Mouse (Mus musculus) brown adipose tissue, adult 24 weeks (tissue): Measurements from ENCODE around the gene Polr1b. TPM values are rescaled to one million over a fixed set of nuclear protein-coding genes. Genes with fewer than 3 reads are reported as not detected.

ENCODE experiments used
- H3K27ac ChIP-seq: fragments of 200-500 bp; replicated peaks from 2 replicates; pipeline ENCODE4 v1.5.1; 2012; ENCODE audit warnings: low read depth, mild to moderate bottlenecking, low read length
- H3K4me1 ChIP-seq: fragments of 200-500 bp; 2 replicates; pipeline ENCODE4 v1.6.1; 2012; ENCODE audit warnings: low read length, mixed read lengths; ENCODE audit not compliant: control insufficient read depth, insufficient read depth, insufficient read length
- H3K4me3 ChIP-seq: fragments of 200-500 bp; 2 replicates; pipeline ENCODE4 v1.5.1; 2012; ENCODE audit warnings: low read depth, mild to moderate bottlenecking, low read length, moderate library complexity; ENCODE audit not compliant: insufficient read depth
- polyA plus RNA-seq: library from polyadenylated mRNA; stranded (reverse); fragments of >200 nt; gene quantifications from 2 replicates; pipeline ENCODE4 v1.2.4, GENCODE M21; 2012; ENCODE audit not compliant: missing spikeins, insufficient read depth, insufficient read length

Polr1b gene
- polyA plus RNA-seq, 1 experiment = 3.5 TPM

GRCm38 (mm10) chr2:129087520-129087919 lies 13.3 kb upstream of the Polr1b start:
- Histone ChIP-seq H3K4me1 (no peaks in the 10 kb centered on the region), H3K4me3 (no peak overlapping the region), H3K27ac (no peak overlapping the region)

GRCm38 (mm10) chr2:129090370-129090769 lies 10.4 kb upstream of the Polr1b start:
- H3K4me1 ChIP-seq = no peaks in the 10 kb centered on the region
- H3K4me3 ChIP-seq = no peak overlapping the region
- H3K27ac ChIP-seq = no peak overlapping the region

DNA sequence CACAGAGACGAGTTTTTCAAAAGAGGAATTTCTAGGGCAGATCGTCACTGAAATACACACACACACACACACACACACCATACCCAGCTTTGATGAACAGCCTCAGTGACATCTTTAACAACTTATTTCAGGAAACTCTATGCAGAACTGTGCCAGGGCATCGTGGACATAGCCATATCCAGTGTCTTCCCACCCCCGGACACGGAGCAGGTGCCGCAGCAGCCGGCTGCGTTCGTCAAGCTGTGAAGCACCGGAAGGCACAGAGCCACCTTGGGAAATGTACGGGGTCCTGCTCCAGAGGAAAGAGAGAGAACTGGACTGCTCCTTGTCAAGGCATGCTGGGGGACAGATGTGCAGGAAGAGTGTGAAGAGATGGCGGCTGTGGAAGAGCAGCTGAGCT lies 8.0 kb upstream of the Polr1b start:
- Histone ChIP-seq H3K4me3 (no peak overlapping the region), H3K4me1 (no peaks in the 10 kb centered on the region), H3K27ac (no peak overlapping the region)

DNA sequence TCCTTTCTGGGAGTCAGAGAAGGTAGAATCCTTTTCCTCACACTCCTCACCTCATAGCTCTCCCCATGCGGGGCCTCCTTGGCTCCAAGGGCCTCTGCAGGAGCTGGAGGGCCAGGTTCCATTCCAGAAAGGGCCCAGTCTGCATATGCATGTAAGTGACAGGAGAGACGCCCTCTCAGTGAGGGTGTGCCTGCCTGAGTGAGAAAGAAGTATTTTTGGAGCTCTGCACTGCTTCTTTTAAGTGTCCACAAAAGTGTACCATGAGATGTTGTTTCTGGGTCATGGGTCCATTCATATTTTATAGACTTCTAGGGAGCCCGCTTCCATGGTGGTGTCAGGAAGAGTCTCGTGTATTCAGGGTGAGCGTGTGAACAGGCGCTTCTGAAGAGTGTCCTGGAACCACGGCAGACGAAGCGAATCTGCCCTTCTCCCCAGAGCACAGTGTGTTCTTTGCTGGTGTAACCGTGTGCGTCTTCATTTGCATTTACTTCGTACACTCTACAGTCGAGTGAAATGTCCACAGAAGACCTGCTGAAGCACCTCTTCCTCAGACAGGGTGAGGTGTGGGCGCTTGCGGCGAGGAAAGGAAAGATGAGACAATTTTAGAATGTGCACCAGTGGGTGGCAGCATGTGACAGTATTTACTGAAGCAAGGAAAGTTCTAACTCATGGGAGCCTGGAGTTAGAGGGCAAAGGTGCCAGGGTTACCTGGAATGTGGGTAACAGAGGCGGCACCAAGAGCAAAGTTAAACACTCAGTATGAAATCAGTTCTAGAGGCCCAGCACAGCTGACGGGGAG lies 6.7 kb upstream of the Polr1b start:
- H3K27ac ChIP-seq = no peak overlapping the region
- no peaks in the 10 kb centered on the region for H3K4me1 ChIP-seq
- H3K4me3 ChIP-seq = no peak overlapping the region

DNA sequence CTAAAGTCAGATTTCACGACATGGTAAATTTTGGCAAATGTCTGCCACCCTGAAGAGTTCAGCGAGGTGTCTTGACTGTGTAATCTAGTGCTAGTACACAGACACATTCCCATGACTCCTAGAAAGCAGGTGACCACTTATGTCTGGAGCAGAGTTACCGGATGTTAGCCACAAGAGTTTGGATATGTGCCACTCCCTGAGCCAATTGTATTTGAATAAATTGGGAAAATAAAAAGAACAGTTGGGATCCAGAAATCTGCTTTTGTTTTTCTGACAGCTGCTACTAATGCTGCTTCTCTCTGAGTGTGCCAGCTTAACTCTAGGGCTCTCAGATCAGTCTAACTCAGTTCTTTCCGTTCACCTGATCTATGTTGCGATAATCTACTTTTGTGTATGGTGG lies 12.1 kb downstream of the Polr1b start:
- Histone ChIP-seq H3K4me1 (no peaks in the 10 kb centered on the region), H3K4me3 (no peak overlapping the region), H3K27ac (no peak overlapping the region)

- H3K4me1 ChIP-seq = no peaks in the 10 kb centered on the region
- no peak overlapping the region for H3K27ac ChIP-seq
- no peak overlapping the region for H3K4me3 ChIP-seq
Measured at GRCm38 (mm10) chr2:129115706-129116367, 15.0 kb downstream of the Polr1b start.

DNA sequence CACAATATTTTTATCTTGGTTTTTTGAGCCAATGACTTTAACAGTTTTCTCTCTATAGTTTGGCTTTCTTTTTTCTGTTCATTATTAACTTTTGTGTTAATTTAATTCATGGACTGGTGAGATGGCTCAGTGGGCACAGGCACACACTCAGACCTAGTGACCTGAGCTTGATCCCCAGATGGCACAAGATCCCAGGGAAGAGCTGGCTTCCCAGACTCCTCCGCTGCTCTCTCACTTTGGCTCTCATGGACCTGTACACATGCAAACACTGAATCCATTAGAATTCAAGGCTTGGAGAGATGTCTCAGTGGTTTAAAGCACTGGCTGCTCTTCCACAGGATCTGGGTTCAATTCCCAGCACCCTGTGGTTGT lies 15.6 kb downstream of the Polr1b start:
- Histone ChIP-seq H3K27ac (no peak overlapping the region), H3K4me1 (no peaks in the 10 kb centered on the region), H3K4me3 (no peak overlapping the region)

- no peaks in the 10 kb centered on the region for H3K4me1 ChIP-seq
- H3K27ac ChIP-seq = no peak overlapping the region
- H3K4me3 ChIP-seq = no peak overlapping the region
Measured at GRCm38 (mm10) chr2:129118061-129118460, 17.3 kb downstream of the Polr1b start.

DNA sequence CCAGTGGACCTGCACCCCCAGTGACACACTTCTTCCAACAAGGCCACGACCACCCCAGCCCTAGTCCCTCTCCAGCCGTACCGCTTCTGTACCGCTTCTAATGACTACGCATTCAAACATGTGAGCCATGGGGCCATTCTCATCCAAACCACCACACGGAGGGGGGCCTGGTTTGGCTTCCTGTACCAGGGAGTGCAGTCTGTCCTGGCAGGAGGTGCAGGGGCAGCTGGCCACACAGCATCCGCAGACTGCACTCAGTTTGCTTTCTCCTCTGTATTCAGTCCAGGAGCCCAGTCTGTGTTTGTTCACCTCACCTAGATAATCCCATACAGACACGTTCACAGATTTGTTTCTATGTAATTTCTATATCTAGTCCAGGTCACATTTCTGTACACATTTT lies 21.2 kb downstream of the Polr1b start:
- no peak overlapping the region for H3K27ac ChIP-seq
- no peaks in the 10 kb centered on the region for H3K4me1 ChIP-seq
- no peak overlapping the region for H3K4me3 ChIP-seq

GRCm38 (mm10) chr2:129129412-129129929 lies 28.7 kb downstream of the Polr1b start, which contains the start of gene Chchd5:
Chchd5 (plus strand) TSS chr2:129129700.
- Histone ChIP-seq H3K4me3 (peak within 1 kb of the TSS; percentile 80), H3K27ac (peak within 1 kb of the TSS; percentile 86), H3K4me1 (peaks cover 11% of the 10 kb centered on the region)

GRCm38 (mm10) chr2:129129987-129130545 lies 29.3 kb downstream of the Polr1b start:
- peak overlapping the region; percentile 80 for H3K4me3 ChIP-seq
- peak overlapping the region; percentile 71 for H3K27ac ChIP-seq
- peaks cover 11% of the 10 kb centered on the region for H3K4me1 ChIP-seq

DNA sequence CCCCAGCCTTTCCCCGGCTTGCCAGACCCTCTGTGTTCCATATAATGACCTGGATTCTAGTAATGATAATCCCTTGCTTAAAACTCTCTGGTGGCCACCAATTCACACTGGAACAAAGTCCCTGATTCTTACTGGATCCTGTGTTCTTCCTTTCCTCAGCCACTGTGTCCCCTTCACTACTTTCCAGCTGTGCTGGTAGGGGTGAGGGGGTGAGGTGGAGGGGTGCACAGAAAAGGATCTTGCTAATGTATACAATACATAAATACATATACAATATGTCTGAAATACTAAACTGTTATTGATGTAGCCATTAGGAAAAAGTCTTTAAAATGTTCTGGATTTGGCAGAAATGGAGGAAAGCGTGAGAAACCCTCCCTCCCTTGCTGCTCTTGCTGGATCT lies 30.0 kb downstream of the Polr1b start:
- Histone ChIP-seq H3K4me1 (peaks cover 11% of the 10 kb centered on the region), H3K4me3 (0 out of 2 replicates have a peak overlapping the region, but pooled peaks have one; percentile 80), H3K27ac (no peak overlapping the region)

DNA sequence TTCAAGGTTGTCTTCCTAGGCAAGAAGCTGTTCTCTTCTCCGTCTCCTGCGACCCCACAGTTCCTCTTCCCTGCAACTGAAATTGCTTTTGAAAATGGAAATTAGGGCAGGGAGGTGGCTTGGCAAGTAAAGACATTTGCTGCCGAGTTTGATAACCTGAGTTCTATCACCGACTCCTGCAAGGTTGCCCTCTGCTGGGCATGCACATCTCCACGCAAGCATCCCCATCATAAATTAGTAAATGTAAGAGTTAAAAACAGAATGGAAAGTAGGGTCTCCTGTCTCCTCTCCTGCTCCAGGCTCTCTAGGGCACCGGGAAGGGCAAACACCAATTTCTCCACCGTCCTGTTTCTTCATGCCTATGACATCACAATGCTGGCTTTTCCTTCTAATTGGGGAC lies 31.4 kb downstream of the Polr1b start:
- Histone ChIP-seq H3K27ac (no peak overlapping the region), H3K4me3 (no peak overlapping the region), H3K4me1 (peaks cover 11% of the 10 kb centered on the region)

GRCm38 (mm10) chr2:129133006-129133805 lies 32.4 kb downstream of the Polr1b start:
- Histone ChIP-seq H3K27ac (no peak overlapping the region), H3K4me1 (peaks cover 11% of the 10 kb centered on the region), H3K4me3 (no peak overlapping the region)

- H3K4me1 ChIP-seq = no peaks in the 10 kb centered on the region
- H3K4me3 ChIP-seq = no peak overlapping the region
- H3K27ac ChIP-seq = no peak overlapping the region
Measured at GRCm38 (mm10) chr2:129139906-129140305, 39.1 kb downstream of the Polr1b start.
